Mouse (Mus musculus): ENCODE measurements at regions not wholly inside any gene's neighbourhood (a gene's known extent, or its start where the extent isn't known, plus 50 kb on each side); places are given as distances from the start of the nearest gene placed in this dataset.

DNA sequence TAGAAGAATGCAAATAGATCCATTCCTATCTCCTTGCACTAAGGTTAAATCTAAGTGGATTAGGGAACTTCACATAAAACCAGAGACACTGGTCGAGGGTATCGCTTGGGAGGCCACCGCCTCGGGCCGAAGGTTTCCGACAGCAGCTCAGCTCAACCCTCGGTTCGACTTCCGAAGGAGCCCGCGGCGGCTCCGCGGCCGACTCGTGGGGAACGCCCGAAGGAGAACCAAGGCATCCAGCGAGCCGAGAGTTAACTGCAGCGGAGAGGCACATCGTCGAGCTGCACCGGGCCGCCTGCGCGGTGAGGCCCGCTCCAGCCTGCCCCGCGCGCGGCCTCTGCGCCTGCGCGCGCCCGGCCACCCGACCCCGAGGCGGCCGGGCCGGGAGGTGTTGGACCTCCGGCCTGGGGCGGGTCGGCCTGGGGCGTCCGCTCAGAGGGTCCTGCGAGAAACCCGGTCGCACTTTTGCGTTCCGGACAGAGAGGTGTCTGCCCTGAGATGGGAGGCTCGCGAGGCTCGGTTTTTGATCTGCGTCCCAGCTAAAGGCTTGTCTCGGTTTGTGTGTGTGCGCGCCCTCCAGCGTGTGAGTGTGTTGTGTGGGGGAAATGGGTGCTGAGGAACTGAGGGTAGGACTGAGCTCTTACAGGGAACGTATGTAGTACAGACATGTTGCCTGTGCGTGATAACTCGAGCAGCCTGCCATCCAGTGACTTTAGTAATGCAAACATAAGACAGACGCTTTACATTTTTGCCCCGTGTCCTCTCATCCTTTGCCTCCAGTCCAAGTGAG, 50.9 kb upstream of the Vmn2r9 start:
- DNase-seq (ENCODE audit: low spot score in 2 of 2): peak; percentile 19 to 27
